Mouse (Mus musculus) heart, embryonic 13.5 days (tissue): ENCODE measurements around the gene Cd209b. TPM values are rescaled to one million over a fixed set of nuclear protein-coding genes. Genes with fewer than 3 reads are reported as not detected.

Experiments used
- ATAC-seq: fragments of 200-750 bp; cut with Nextera tagmentation; 2 replicates; pipeline ENCODE4 v1.8.0; 2017; ENCODE audit warnings: moderate TSS enrichment; ENCODE audit not compliant: insufficient number of reproducible peaks, low FRiP score, low TSS enrichment; ENCODE audit errors: extremely low read depth
- H3K27ac ChIP-seq: fragments of 300-500 bp; sonication (generic); replicated peaks from 2 replicates; pipeline ENCODE4 v1.5.1; 2015; ENCODE audit warnings: moderate library complexity, mild to moderate bottlenecking, inconsistent platforms
- H3K27me3 ChIP-seq: fragments of 300-500 bp; sonication (generic); replicated peaks from 2 replicates; pipeline ENCODE4 v1.6.1; 2015; ENCODE audit warnings: mild to moderate bottlenecking, inconsistent platforms
- H3K36me3 ChIP-seq: fragments of 300-500 bp; sonication (generic); 2 replicates; pipeline ENCODE4 v1.6.1; 2015; ENCODE audit warnings: mild to moderate bottlenecking, inconsistent platforms
- H3K4me1 ChIP-seq: fragments of 300-500 bp; sonication (generic); 2 replicates; pipeline ENCODE4 v1.6.1; 2015; ENCODE audit warnings: inconsistent platforms
- H3K4me2 ChIP-seq: fragments of 300-500 bp; sonication (generic); 2 replicates; pipeline ENCODE4 v1.6.1; 2015; ENCODE audit warnings: inconsistent platforms, mild to moderate bottlenecking, moderate library complexity
- H3K4me3 ChIP-seq: fragments of 300-500 bp; sonication (generic); 2 replicates; pipeline ENCODE4 v1.5.1; 2015; ENCODE audit warnings: moderate library complexity, mild to moderate bottlenecking, inconsistent platforms
- H3K9ac ChIP-seq: fragments of 300-500 bp; sonication (generic); 2 replicates; pipeline ENCODE4 v1.6.1; 2015; ENCODE audit warnings: inconsistent platforms, mild to moderate bottlenecking, moderate library complexity
- H3K9me3 ChIP-seq: fragments of 300-500 bp; sonication (generic); 2 replicates; pipeline ENCODE4 v1.6.1; 2016; ENCODE audit warnings: inconsistent platforms
- WGBS: fragments of 180-500 bp; shearing (Covaris S2); methylation state at CpG from one replicate; pipeline ENCODE4 v1.1.7; 2015; ENCODE audit warnings: mixed read lengths; 5-methylcytosine and 5-hydroxymethylcytosine counted together
- polyA plus RNA-seq: library from polyadenylated mRNA; unstranded; fragments of >200 nt; fragmentation: Nextera tagmentation; extraction: Ambion mirVana; gene quantifications from 2 replicates; pipeline ENCODE4 v1.2.1, GENCODE M21; 2015

Cd209b gene
- polyA plus RNA-seq, result not detected in 2 replicates

DNA sequence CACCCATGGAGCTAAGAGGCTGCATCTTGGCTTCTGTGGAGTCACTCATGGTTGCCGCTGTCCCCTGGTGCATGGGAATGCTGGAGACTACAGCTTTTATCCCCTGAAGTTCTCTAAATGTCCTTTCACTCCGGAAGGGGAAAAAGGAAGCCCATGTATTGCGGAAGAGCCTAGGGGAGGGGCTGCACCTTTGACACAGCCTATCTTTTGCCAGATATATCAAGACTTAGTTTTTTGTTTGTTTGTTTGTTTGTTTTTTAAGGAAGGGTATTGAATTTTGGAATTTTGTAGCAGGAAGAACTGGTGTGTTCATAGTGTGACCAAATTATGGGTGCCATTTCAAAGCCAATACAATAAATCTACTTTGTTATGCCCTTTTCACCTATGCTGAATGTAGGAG, at the start of gene Cd209b:
Gene Cd209b (minus strand): TSS at position 101 of the 400 bp plus-strand sequence.
- Histone ChIP-seq H3K4me2 (no peak within 1 kb of the TSS), H3K4me3 (no peak within 1 kb of the TSS), H3K9me3 (peaks cover 3% of the 10 kb centered on the region; the same call in 1 of the 2 replicates), H3K36me3 (no peaks in the 10 kb centered on the region), H3K4me1 (no peaks in the 10 kb centered on the region), H3K9ac (no peak within 1 kb of the TSS), H3K27ac (no peak within 1 kb of the TSS), H3K27me3 (no peaks in the 10 kb centered on the region)
- 87% methylated on average over 3 of the region's 3 CpGs for WGBS
- ATAC-seq, result no peak

DNA sequence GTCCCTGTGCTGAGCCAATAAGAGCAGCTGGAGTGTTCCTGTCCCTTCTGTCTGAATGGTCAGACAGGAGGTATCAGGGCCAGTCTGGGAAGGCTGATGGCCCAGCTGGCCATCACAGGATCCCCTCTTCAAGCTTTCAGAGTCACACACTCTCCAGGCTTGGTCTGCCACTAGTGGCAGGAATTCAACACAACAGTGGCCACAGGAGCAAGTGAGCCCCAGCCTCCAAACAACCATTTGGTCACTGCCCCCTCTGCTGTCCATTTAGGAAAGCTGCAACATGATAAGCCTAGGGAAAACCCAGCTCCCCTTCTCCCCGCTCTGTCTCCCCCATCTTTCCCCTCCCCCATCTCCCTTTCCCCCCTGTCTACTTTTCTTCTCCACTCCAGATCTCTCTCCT, 29.4 kb upstream of the Cd209b start:
- Histone ChIP-seq H3K9me3 (peaks cover 13% of the 10 kb centered on the region; the same call in 1 of the 2 replicates), H3K9ac (no peak overlapping the region), H3K4me2 (no peak overlapping the region), H3K27ac (no peak overlapping the region), H3K4me1 (no peaks in the 10 kb centered on the region), H3K36me3 (no peaks in the 10 kb centered on the region), H3K27me3 (no peaks in the 10 kb centered on the region), H3K4me3 (no peak overlapping the region)
- no peak for ATAC-seq
- 73% methylated on average over 1 of the region's 1 CpGs for WGBS

DNA sequence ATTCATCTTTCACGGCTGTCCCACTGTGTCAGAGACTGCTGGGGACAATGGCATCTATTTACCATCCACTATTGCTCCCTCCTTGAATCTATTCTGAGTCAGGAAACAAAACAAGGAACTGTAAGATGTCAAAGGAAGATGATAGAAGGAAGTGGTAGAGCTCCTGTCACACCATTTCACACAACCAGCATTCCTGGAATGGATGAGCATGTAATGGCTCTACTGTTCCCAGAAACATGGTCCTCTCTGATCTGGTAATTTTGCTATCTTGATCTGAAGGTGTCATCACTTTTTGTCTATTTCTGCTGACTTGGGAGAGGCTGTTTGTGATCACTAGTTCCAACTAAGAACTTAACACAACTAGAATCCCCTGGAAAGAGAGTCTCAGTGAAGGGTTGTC, 28.0 kb upstream of the Cd209b start, which contains the start of gene Cd209c:
Gene Cd209c (minus strand): TSS at position 101 of the 400 bp plus-strand sequence.
- Histone ChIP-seq H3K4me3 (no peak within 1 kb of the TSS), H3K27ac (no peak within 1 kb of the TSS), H3K4me2 (no peak within 1 kb of the TSS), H3K27me3 (no peaks in the 10 kb centered on the region), H3K9me3 (peaks cover 11% of the 10 kb centered on the region; the same call in 1 of the 2 replicates), H3K9ac (no peak within 1 kb of the TSS), H3K4me1 (no peaks in the 10 kb centered on the region), H3K36me3 (no peaks in the 10 kb centered on the region)
- WGBS, result 62% methylated on average over 1 of the region's 1 CpGs
- no peak for ATAC-seq

DNA sequence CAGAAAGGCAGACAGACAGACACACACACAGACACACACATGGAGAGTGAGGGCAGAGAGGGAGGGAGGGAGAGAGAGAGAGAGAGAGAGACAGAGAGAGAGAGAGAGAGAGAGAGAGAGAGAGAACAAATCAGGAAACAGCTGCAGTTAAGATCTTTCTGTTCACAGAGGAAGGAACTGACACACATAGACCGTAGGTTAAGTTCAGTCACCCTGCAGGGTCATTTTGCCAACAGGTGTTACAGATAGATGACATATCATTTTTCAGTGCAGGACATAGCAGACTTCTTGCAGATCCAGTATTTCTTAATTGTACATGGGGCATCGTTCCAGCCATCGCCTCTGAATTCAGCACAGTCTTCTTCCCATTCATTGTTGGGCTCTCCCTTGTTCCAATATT, 13.4 kb upstream of the Cd209b start:
- peaks cover 27% of the 10 kb centered on the region for H3K9me3 ChIP-seq
- ATAC-seq, result no peak
- H3K36me3 ChIP-seq, result no peaks in the 10 kb centered on the region
- no peak overlapping the region for H3K4me3 ChIP-seq
- no peak overlapping the region for H3K27ac ChIP-seq
- H3K4me1 ChIP-seq, result no peaks in the 10 kb centered on the region
- 86% methylated on average over 3 of the region's 3 CpGs for WGBS
- no peak overlapping the region for H3K4me2 ChIP-seq
- no peaks in the 10 kb centered on the region for H3K27me3 ChIP-seq
- H3K9ac ChIP-seq, result no peak overlapping the region

DNA sequence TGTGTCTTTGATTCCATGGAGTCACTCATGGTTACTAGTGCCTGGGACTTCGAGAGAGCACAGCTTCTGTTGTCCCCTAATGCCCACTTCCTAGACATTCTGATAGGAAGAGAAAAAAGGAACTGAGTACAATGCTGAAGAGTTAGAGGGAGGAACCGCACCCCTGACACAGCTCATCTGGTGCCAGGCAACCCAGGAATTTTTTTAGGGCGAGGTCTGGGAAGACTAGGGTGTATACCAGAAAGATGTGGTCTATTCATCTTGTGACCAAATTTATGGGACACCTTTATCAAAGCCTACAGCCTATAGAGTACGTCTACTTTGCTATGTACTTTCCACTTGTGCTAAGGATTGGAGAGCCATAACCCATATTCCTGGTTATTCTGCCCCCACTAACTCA, 48.2 kb downstream of the Cd209b start, which contains the start of gene Cd209d:
Gene Cd209d (minus strand): TSS at position 101 of the 400 bp plus-strand sequence.
- H3K4me3 ChIP-seq, result no peak within 1 kb of the TSS
- H3K4me2 ChIP-seq, result no peak within 1 kb of the TSS
- no peaks in the 10 kb centered on the region for H3K4me1 ChIP-seq
- H3K27me3 ChIP-seq, result no peaks in the 10 kb centered on the region
- WGBS, result 67% methylated on average over 4 of the region's 4 CpGs
- H3K9ac ChIP-seq, result no peak within 1 kb of the TSS
- no peaks in the 10 kb centered on the region for H3K36me3 ChIP-seq
- no peak for ATAC-seq
- peaks cover 10% of the 10 kb centered on the region; the same call in 1 of the 2 replicates for H3K9me3 ChIP-seq
- H3K27ac ChIP-seq, result no peak within 1 kb of the TSS

DNA sequence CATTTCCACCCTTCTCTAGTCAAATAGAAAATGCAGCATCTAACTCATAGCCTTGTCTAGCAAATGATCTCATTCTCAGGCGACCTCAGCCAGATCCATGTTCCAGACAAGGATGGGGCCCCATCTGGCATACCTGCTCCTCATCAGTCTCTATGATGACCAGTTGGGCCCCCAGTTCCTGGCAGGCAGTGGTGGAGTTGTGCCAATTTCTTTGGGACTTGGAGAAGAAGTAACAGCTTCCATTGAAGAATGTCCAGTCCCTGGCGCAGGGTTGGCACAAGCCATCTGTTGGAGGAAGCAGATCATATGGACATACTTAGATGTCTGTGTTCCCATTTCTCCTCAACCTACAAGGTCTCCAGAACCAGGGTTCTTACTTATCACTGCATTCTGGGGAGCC, 50.5 kb downstream of the Cd209b start:
- Histone ChIP-seq H3K27me3 (no peaks in the 10 kb centered on the region), H3K27ac (no peak overlapping the region)
- 62% methylated on average over 2 of the region's 2 CpGs for WGBS

More for the DNA sequence above, 50.5 kb downstream of the Cd209b start:
- H3K9ac ChIP-seq, result no peak overlapping the region
- ATAC-seq, result no peak
- H3K36me3 ChIP-seq, result no peaks in the 10 kb centered on the region
- H3K4me3 ChIP-seq, result no peak overlapping the region
- no peaks in the 10 kb centered on the region for H3K4me1 ChIP-seq
- peaks cover 11% of the 10 kb centered on the region; the same call in 1 of the 2 replicates for H3K9me3 ChIP-seq
- H3K4me2 ChIP-seq, result no peak overlapping the region

Other genes starting within 250 kb of the Cd209b start
- gene Fcer2a, start 232.7 kb downstream of the Cd209b start, polyA plus RNA-seq, result 0.19 and 0.21 TPM in 2 replicates
- gene Clec4g, start 206.2 kb downstream of the Cd209b start, polyA plus RNA-seq, result 3.7 and 5.9 TPM in 2 replicates
- not detected in 2 replicates for gene Cd209a, start 177.9 kb downstream of the Cd209b start, polyA plus RNA-seq
- gene Cd209e, start 72.5 kb downstream of the Cd209b start, polyA plus RNA-seq, result not detected in 2 replicates
- not detected in 2 replicates for gene Cd209d, start 48.3 kb downstream of the Cd209b start, polyA plus RNA-seq
- 0.14 and 0.19 TPM in 2 replicates for gene Cd209c, start 27.9 kb upstream of the Cd209b start, polyA plus RNA-seq
- not detected in 2 replicates for gene Cd209f, start 179.0 kb upstream of the Cd209b start, polyA plus RNA-seq
- gene Cd209g, start 207.3 kb upstream of the Cd209b start, polyA plus RNA-seq, result not detected in 2 replicates
- 14.3 and 15.3 TPM in 2 replicates for gene Evi5l, start 239.7 kb upstream of the Cd209b start, polyA plus RNA-seq